Comparison of ENCODE assay signal across 33 mouse cellular contexts in the genomic region with DNA sequence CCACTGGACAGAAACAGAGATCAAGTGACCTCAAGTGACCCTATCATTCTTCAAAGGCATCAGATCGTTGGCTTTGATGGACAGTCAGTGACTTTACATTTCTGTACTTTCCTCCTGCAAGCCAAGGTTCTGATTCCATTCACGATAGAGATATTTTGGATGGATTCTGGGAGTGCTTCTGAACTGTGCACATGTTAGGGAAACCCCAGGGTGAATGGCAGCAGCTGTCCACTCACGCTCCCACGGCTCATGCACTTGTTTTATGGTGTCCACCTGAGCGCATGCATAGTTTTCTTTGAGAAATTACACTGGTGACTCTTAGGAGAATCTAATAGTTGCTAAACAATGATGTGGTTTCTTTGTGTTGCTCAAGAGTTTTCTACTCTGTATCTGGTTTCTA. TPM values are rescaled to one million over a fixed set of nuclear protein-coding genes. Genes with fewer than 3 reads are reported as not detected.
DNase-seq lines count a peak whose midpoint lies in the region; ATAC-seq and TF ChIP-seq lines count a peak whose summit lies in the region.
"Had no signal": no experiment of that assay in that cellular context is flagged by ENCODE, and none has a peak within 500 bp of the region (broad histone marks: within the 10 kb centered on the region; RNA-seq: fewer than 3 reads in every experiment).

No protein-coding gene starts in this region.

- H3K27ac ChIP-seq in heart, postnatal 0 days (ENCODE audit: low read depth): 0 out of 2 replicates have a peak overlapping the region, but pooled peaks have one; percentile 92
- H3K27ac ChIP-seq in heart, adult 2 months: no peak overlapping the region
- peak overlapping the region; percentile 96 for H3K27ac ChIP-seq in embryonic fibroblast, embryonic 13.5 days (ENCODE audit: insufficient read depth, low read length)
- H3K27ac ChIP-seq in intestine, embryonic 14.5 days (ENCODE audit: low read depth): peak overlapping the region; percentile 95
- 0 out of 2 replicates have a peak overlapping the region, but pooled peaks have one; percentile 10 for H3K27ac ChIP-seq in small intestine, adult 2 months (ENCODE audit: insufficient read depth, low read depth, low read length)
- no peak overlapping the region for H3K27ac ChIP-seq in left cerebral cortex, adult 2 months
- H3K27ac ChIP-seq: forebrain, embryonic 12.5 days; hindbrain, embryonic 12.5 days; liver, embryonic 14.5 days; neural tube, embryonic 15.5 days had no signal

- no peaks in the 10 kb centered on the region for H3K9me3 ChIP-seq in heart, postnatal 0 days (replicated peaks; ENCODE audit: control insufficient read depth, low read length)
- H3K9me3 ChIP-seq in intestine, embryonic 14.5 days (ENCODE audit: control insufficient read depth, low read length): no peaks in the 10 kb centered on the region
- H3K9me3 ChIP-seq: embryonic facial prominence, embryonic 13.5 days; forebrain, embryonic 12.5 days; heart, embryonic 13.5 days; hindbrain, embryonic 12.5 days; neural tube, embryonic 15.5 days had no signal

- TF ChIP-seq CTCF in heart, postnatal 0 days (IDR thresholded peaks at IDR 0.05; ENCODE audit: low read depth): no peak
- no peak for TF ChIP-seq CTCF in heart, adult 2 months (IDR thresholded peaks at IDR 0.05)
- TF ChIP-seq CTCF in embryonic fibroblast, embryonic 13.5 days (IDR thresholded peaks at IDR 0.05; ENCODE audit: borderline replicate concordance, insufficient read depth, low read length): no peak
- no peak for TF ChIP-seq CTCF in small intestine, adult 2 months (IDR thresholded peaks at IDR 0.05; ENCODE audit: extremely low read depth, insufficient read length, insufficient replicate concordance, low read depth, low read length)
- no peak for TF ChIP-seq CTCF in left cerebral cortex, adult 2 months (IDR thresholded peaks at IDR 0.05)

- WGBS in heart, postnatal 0 days: 77% methylated on average over 5 of the region's 5 CpGs
- 82% methylated on average over 5 of the region's 5 CpGs for WGBS in heart, adult 2 months
- WGBS in intestine, embryonic 14.5 days: 68% methylated on average over 5 of the region's 5 CpGs
- 72% methylated on average over 5 of the region's 5 CpGs for WGBS in small intestine, adult 2 months

- H3K4me3 ChIP-seq in heart, postnatal 0 days (ENCODE audit: low read depth, low read length): no peak overlapping the region
- H3K4me3 ChIP-seq in heart, adult 2 months: no peak overlapping the region
- H3K4me3 ChIP-seq in embryonic fibroblast, embryonic 13.5 days (ENCODE audit: insufficient read depth, low read length): no peak overlapping the region
- no peak overlapping the region for H3K4me3 ChIP-seq in intestine, embryonic 14.5 days (ENCODE audit: low read depth, low read length)
- no peak overlapping the region for H3K4me3 ChIP-seq in small intestine, adult 2 months (ENCODE audit: low read depth, low read length)
- no peak overlapping the region for H3K4me3 ChIP-seq in left cerebral cortex, adult 2 months
- H3K4me3 ChIP-seq: embryonic facial prominence, embryonic 13.5 days; forebrain, embryonic 12.5 days; hindbrain, embryonic 12.5 days; neural tube, embryonic 15.5 days had no signal

- H3K9ac ChIP-seq in heart, postnatal 0 days (replicated peaks; ENCODE audit: low read depth, low read length): no peak overlapping the region
- no peak overlapping the region for H3K9ac ChIP-seq in heart, adult 2 months (ENCODE audit: low read depth, low read length)
- no peak overlapping the region for H3K9ac ChIP-seq in intestine, embryonic 14.5 days (ENCODE audit: low read length)
- H3K9ac ChIP-seq: embryonic facial prominence, embryonic 13.5 days; forebrain, embryonic 12.5 days; forebrain, postnatal 0 days; hindbrain, embryonic 12.5 days; liver, embryonic 14.5 days; neural tube, embryonic 15.5 days had no signal

- no peak overlapping the region for H3K4me2 ChIP-seq in heart, postnatal 0 days (ENCODE audit: low read depth, low read length)
- peak overlapping the region; percentile 48 for H3K4me2 ChIP-seq in intestine, embryonic 14.5 days (ENCODE audit: low read length)
- H3K4me2 ChIP-seq: forebrain, embryonic 12.5 days; hindbrain, embryonic 12.5 days; neural tube, embryonic 15.5 days had no signal

- DNase-seq in heart, postnatal 0 days (ENCODE audit: low spot score): no peak
- DNase-seq in heart, adult 2 months: no peak
- no peak for DNase-seq in intestine, embryonic 14.5 days (ENCODE audit: low spot score)
- DNase-seq in spleen, postnatal 36 days (ENCODE audit: low spot score in 2 of 2): no peak
- DNase-seq in left cerebral cortex, adult 2 months (ENCODE audit: extremely low spot score in 1 of 2, low spot score in 2 of 2): no peak
- DNase-seq in kidney, adult 8-10 months: no peak
- DNase-seq: adrenal gland, postnatal 25 days; B cell, adult 2 months; cerebellum, adult 11-12 months; cerebellum, adult 9-11 months; embryo, embryonic 11 days; forebrain, postnatal 0 days; gastrocnemius, postnatal 10 days; heart, postnatal 14 days; kidney, adult 2 months; kidney, postnatal 4 days; layer of hippocampus, postnatal 36 days; liver; lung, adult 2 months; midbrain, embryonic 14.5 days; right cerebral cortex, postnatal 25 days; spleen, adult 18-20 months; thymus, adult 2 months; thymus, postnatal 36 days had no signal

- intact Hi-C loops in heart, adult 2 months (cut with DNase I): no loop called here
- intact Hi-C loops in left cerebral cortex, adult 2 months (cut with DNase I): no loop called here

- TF ChIP-seq EP300 in heart, postnatal 0 days (IDR thresholded peaks at IDR 0.05; ENCODE audit: low read depth): no peak
- no peak for TF ChIP-seq EP300 in heart, adult 2 months (IDR thresholded peaks at IDR 0.05; ENCODE audit: insufficient read depth, low read depth, low read length)

- H3K4me1 ChIP-seq in heart, postnatal 0 days (ENCODE audit: control insufficient read depth, insufficient read depth): no peaks in the 10 kb centered on the region
- no peaks in the 10 kb centered on the region for H3K4me1 ChIP-seq in heart, adult 2 months (ENCODE audit: control insufficient read depth, insufficient read depth, low read length)
- H3K4me1 ChIP-seq in embryonic fibroblast, embryonic 13.5 days (ENCODE audit: control insufficient read depth, insufficient read depth, low read length): peaks cover 6% of the 10 kb centered on the region
- 0 out of 2 replicates have a peak, but pooled peaks cover 8% of the 10 kb centered on the region for H3K4me1 ChIP-seq in intestine, embryonic 14.5 days (replicated peaks; ENCODE audit: control insufficient read depth, insufficient read depth, low read length)
- no peaks in the 10 kb centered on the region for H3K4me1 ChIP-seq in small intestine, adult 2 months (ENCODE audit: control insufficient read depth, insufficient read depth, insufficient read length, low read length)
- H3K4me1 ChIP-seq: forebrain, embryonic 12.5 days; hindbrain, embryonic 12.5 days; neural tube, embryonic 15.5 days had no signal

- H3K79me2 ChIP-seq in heart, adult 2 months (replicated peaks; ENCODE audit: control insufficient read depth, insufficient read depth, low read length): no peaks in the 10 kb centered on the region

- 0 out of 2 replicates have a peak, but pooled peaks cover 9% of the 10 kb centered on the region for H3K36me3 ChIP-seq in heart, postnatal 0 days (replicated peaks; ENCODE audit: control insufficient read depth, insufficient read depth, low read length)
- H3K36me3 ChIP-seq in heart, adult 2 months (ENCODE audit: control insufficient read depth, insufficient read depth, low read length): no peaks in the 10 kb centered on the region; the same call in 1 of the 2 replicates
- peaks cover 5% of the 10 kb centered on the region; the same call in 1 of the 2 replicates for H3K36me3 ChIP-seq in intestine, embryonic 14.5 days (ENCODE audit: control insufficient read depth, insufficient read depth, low read length)
- no peaks in the 10 kb centered on the region for H3K36me3 ChIP-seq in small intestine, adult 2 months (ENCODE audit: control insufficient read depth, insufficient read depth, low read length)
- H3K36me3 ChIP-seq: embryonic facial prominence, embryonic 13.5 days; forebrain, embryonic 12.5 days; hindbrain, embryonic 12.5 days; neural tube, embryonic 15.5 days had no signal

- H3K27me3 ChIP-seq in heart, postnatal 0 days (ENCODE audit: control insufficient read depth, insufficient read depth, low read length): no peaks in the 10 kb centered on the region
- no peaks in the 10 kb centered on the region for H3K27me3 ChIP-seq in heart, adult 2 months (ENCODE audit: control insufficient read depth, insufficient read depth, low read length)
- no peaks in the 10 kb centered on the region for H3K27me3 ChIP-seq in intestine, embryonic 14.5 days (replicated peaks; ENCODE audit: control insufficient read depth, insufficient read depth, low read length)
- H3K27me3 ChIP-seq in small intestine, adult 2 months (ENCODE audit: control insufficient read depth, insufficient read depth, low read length): no peaks in the 10 kb centered on the region
- H3K27me3 ChIP-seq: embryonic facial prominence, embryonic 13.5 days; forebrain, embryonic 12.5 days; hindbrain, embryonic 12.5 days; neural tube, embryonic 15.5 days had no signal

- no peak for ATAC-seq in heart, postnatal 0 days (ENCODE audit: insufficient read depth, low read depth)
- no peak for ATAC-seq in intestine, embryonic 14.5 days (replicated peaks; ENCODE audit: low FRiP score, low TSS enrichment, low read depth)
- ATAC-seq: forebrain, postnatal 0 days had no signal

- TF ChIP-seq POLR2A in heart, adult 2 months (IDR thresholded peaks at IDR 0.05; ENCODE audit: insufficient read depth, low read depth, low read length): no peak
- peak; percentile 23; the same call in 1 of the 2 replicates for TF ChIP-seq POLR2A in embryonic fibroblast, embryonic 13.5 days (IDR thresholded peaks at IDR 0.05; ENCODE audit: low read depth, low read length)
- TF ChIP-seq POLR2A in small intestine, adult 2 months (IDR thresholded peaks at IDR 0.05; ENCODE audit: low read depth, low read length): no peak

RNA-seq across cellular contexts. Expression of a gene that starts 0.8 kb away (rescaled TPM):
- total RNA-seq in heart, postnatal 0 days (2014; rRNA removed; ENCODE audit: low replicate concordance): 921 and 1,307 TPM in 2 replicates
- polyA plus RNA-seq in heart, postnatal 0 days (2015; fragmentation: Nextera tagmentation; extraction: Ambion mirVana): 1,041 and 1,327 TPM in 2 replicates
- total RNA-seq in heart, adult 2 months (2021): 100 to 1,000 TPM; 134 to 152 TPM
- polyA plus RNA-seq in heart, adult 2 months (2012; rRNA removed): 517 and 1,089 TPM in 2 replicates
- polyA plus RNA-seq in embryonic fibroblast, embryonic 13.5 days (2011; ENCODE audit: insufficient read length, low read depth, missing spikeins): 5,580 and 7,205 TPM in 2 replicates
- 1,786 and 2,002 TPM in 2 replicates for polyA plus RNA-seq in intestine, embryonic 14.5 days (2014; fragmentation: Nextera tagmentation; extraction: Ambion mirVana)
- polyA plus RNA-seq in small intestine, adult 2 months (2012; rRNA removed): 432 and 487 TPM in 2 replicates
- 10 to 100 TPM; 11.2 to 16.5 TPM for total RNA-seq in left cerebral cortex, adult 2 months (2021)
- total RNA-seq: monocyte, adult 5-6 weeks had no signal

RNA-seq across cellular contexts. Expression of a gene that starts 34.3 kb away (rescaled TPM):
- total RNA-seq in heart, postnatal 0 days (2014; rRNA removed; ENCODE audit: low replicate concordance): 1.1 and 3.2 TPM in 2 replicates
- polyA plus RNA-seq in heart, postnatal 0 days (2015; fragmentation: Nextera tagmentation; extraction: Ambion mirVana): 5.6 and 7.1 TPM in 2 replicates
- total RNA-seq in heart, adult 2 months (2021): 10 to 100 TPM; 12.1 to 17.4 TPM
- polyA plus RNA-seq in heart, adult 2 months (2012; rRNA removed): 5.1 and 9.3 TPM in 2 replicates
- polyA plus RNA-seq in embryonic fibroblast, embryonic 13.5 days (2011; ENCODE audit: insufficient read length, low read depth, missing spikeins): 27.9 and 32.2 TPM in 2 replicates
- polyA plus RNA-seq in intestine, embryonic 14.5 days (2014; fragmentation: Nextera tagmentation; extraction: Ambion mirVana): 2.0 and 2.7 TPM in 2 replicates
- 1.1 and 2.3 TPM in 2 replicates for polyA plus RNA-seq in small intestine, adult 2 months (2012; rRNA removed)
- 1 to 10 TPM in 1 of 2 experiments, under 1 TPM in 1; 0.84 to 2.3 TPM for total RNA-seq in left cerebral cortex, adult 2 months (2021)

Comparison
In these comparisons a context has a peak if more than half of its experiments do, and no peak if none do; other contexts are left out.
1. H3K27ac ChIP-seq: peak in heart, postnatal 0 days (single experiment), embryonic fibroblast, embryonic 13.5 days (single experiment), intestine, embryonic 14.5 days (single experiment) and small intestine, adult 2 months (single experiment); none in heart, adult 2 months (single experiment) and left cerebral cortex, adult 2 months (single experiment).